Mouse (Mus musculus) lung, postnatal 0 days (tissue): ENCODE measurements around the gene Vmn2r7. TPM values are rescaled to one million over a fixed set of nuclear protein-coding genes. Genes with fewer than 3 reads are reported as not detected.
"Not testable (repeated sequence)": the region's sequence is repeated elsewhere in the genome, so short reads cannot be mapped to it uniquely, and the experiment has no call there.

ENCODE experiments used
- ATAC-seq: fragments of 200-750 bp; cut with Nextera tagmentation; 2 replicates; pipeline ENCODE4 v1.8.0; 2017; ENCODE audit warnings: moderate library complexity
- DNase-seq: peaks from one replicate; pipeline ENCODE4 v3.0.0-alpha.2; 2016; ENCODE audit warnings: low spot score
- H3K27ac ChIP-seq: fragments of 300-500 bp; sonication (generic); 2 replicates; pipeline ENCODE4 v1.5.1; 2014; ENCODE audit warnings: antibody characterized with exemption, mild to moderate bottlenecking, low read length, mixed read lengths
- H3K27me3 ChIP-seq: fragments of 300-500 bp; sonication (generic); replicated peaks from 2 replicates; pipeline ENCODE4 v1.6.1; 2014; ENCODE audit warnings: low read length, mixed read lengths; ENCODE audit not compliant: insufficient read depth
- H3K36me3 ChIP-seq: fragments of 300-500 bp; sonication (generic); 2 replicates; pipeline ENCODE4 v1.6.1; 2014; ENCODE audit warnings: low read length, mixed read lengths; ENCODE audit not compliant: insufficient read depth
- H3K4me1 ChIP-seq: fragments of 300-500 bp; sonication (generic); 2 replicates; pipeline ENCODE4 v1.6.1; 2014; ENCODE audit warnings: antibody characterized with exemption, low read depth, low read length, mixed read lengths; ENCODE audit not compliant: insufficient read depth
- H3K4me2 ChIP-seq: fragments of 300-500 bp; sonication (generic); replicated peaks from 2 replicates; pipeline ENCODE4 v1.6.1; 2014; ENCODE audit warnings: low read depth, mild to moderate bottlenecking, low read length, moderate library complexity, mixed read lengths
- H3K4me3 ChIP-seq: fragments of 300-500 bp; sonication (generic); 2 replicates; pipeline ENCODE4 v1.5.1; 2014; ENCODE audit warnings: low read depth, low read length
- H3K9ac ChIP-seq: fragments of 300-500 bp; sonication (generic); replicated peaks from 2 replicates; pipeline ENCODE4 v1.6.1; 2014; ENCODE audit warnings: low read depth, mild to moderate bottlenecking
- H3K9me3 ChIP-seq: fragments of 300-500 bp; sonication (generic); 2 replicates; pipeline ENCODE4 v1.6.1; 2016; ENCODE audit warnings: low read length, mixed read lengths
- CTCF ChIP-seq: IDR thresholded peaks from 2 replicates; pipeline ENCODE4 v1.5.1; 2016; ENCODE audit warnings: antibody characterized with exemption, mild to moderate bottlenecking
- EP300 ChIP-seq: IDR thresholded peaks from 2 replicates; pipeline ENCODE4 v1.6.1; 2016; ENCODE audit warnings: antibody characterized with exemption, mild to moderate bottlenecking, control low read depth
- WGBS: fragments of 180-500 bp; shearing (Covaris S2); extraction: QIAGEN DNeasy Blood & Tissue Kit; methylation state at CpG from one replicate; pipeline ENCODE4 v1.1.7; 2014; 5-methylcytosine and 5-hydroxymethylcytosine counted together
- polyA plus RNA-seq: library from polyadenylated mRNA; unstranded; fragments of >200 nt; fragmentation: Nextera tagmentation; extraction: Ambion mirVana; gene quantifications from 2 replicates; pipeline ENCODE4 v1.2.1, GENCODE M21; 2015

Gene Vmn2r7
- polyA plus RNA-seq = not detected in 2 replicates

GRCm38 (mm10) chr3:64844665-64845064 lies at the start of gene Vmn2r7:
Vmn2r7 (minus strand) TSS chr3:64844765.
- not testable (repeated sequence) for H3K36me3 ChIP-seq, H3K9me3 ChIP-seq, H3K4me3 ChIP-seq, H3K4me2 ChIP-seq, H3K27me3 ChIP-seq, H3K9ac ChIP-seq, DNase-seq, ATAC-seq, H3K4me1 ChIP-seq, H3K27ac ChIP-seq
- 77% methylated on average over 2 of the region's 3 CpGs for WGBS

GRCm38 (mm10) chr3:64889725-64890124 lies 45.2 kb upstream of the Vmn2r7 start:
- H3K4me3 ChIP-seq = no peak overlapping the region
- DNase-seq (no peak), ATAC-seq (no peak)
- TF ChIP-seq CTCF (no peak), EP300 (no peak)
- H3K9me3 ChIP-seq = no peaks in the 10 kb centered on the region
- H3K4me2 ChIP-seq = no peak overlapping the region
- H3K9ac ChIP-seq = no peak overlapping the region
- H3K27ac ChIP-seq = no peak overlapping the region
- 50% methylated on average over 1 of the region's 1 CpGs for WGBS
- no peaks in the 10 kb centered on the region for H3K4me1 ChIP-seq
- H3K27me3 ChIP-seq = no peaks in the 10 kb centered on the region
- no peaks in the 10 kb centered on the region for H3K36me3 ChIP-seq

DNA sequence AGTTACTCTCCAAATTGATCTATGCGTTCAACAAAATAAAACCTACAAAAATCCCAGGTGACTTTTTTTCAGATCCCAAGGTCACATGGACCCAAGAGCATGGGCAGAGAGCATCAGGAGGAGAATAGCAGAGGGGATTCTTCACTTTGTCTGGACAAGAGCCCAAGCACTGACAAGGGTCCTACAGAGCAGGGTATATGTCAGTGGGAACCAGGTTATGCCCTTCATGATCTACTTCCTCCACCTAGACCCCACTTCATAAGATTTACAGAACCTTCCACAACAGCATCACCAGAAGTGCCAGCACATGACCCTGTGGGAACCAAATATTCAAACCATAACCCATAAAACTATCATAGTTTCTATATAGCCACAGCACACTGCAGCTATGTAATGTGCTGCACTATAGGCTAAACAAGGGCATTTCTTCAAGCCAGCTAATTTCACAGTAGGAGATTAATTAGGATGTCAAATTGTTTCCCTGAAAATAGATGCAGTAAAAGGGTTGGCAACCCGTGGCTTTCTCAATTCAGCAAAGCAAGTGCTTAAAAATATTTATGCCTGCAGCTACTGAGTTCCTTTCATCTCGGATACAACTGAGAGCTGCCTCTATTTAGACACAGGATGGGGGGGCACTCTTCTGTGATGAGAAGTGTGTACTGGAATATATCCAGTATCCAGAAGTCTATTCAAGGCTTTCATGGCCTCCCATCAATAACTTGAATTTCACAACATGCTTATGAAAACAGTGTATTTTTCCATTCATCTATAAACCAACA lies 33.8 kb upstream of the Vmn2r7 start:
- Histone ChIP-seq H3K27ac (no peak overlapping the region), H3K36me3 (no peaks in the 10 kb centered on the region), H3K4me2 (no peak overlapping the region), H3K4me1 (no peaks in the 10 kb centered on the region), H3K4me3 (no peak overlapping the region), H3K9me3 (no peaks in the 10 kb centered on the region), H3K27me3 (no peaks in the 10 kb centered on the region), H3K9ac (no peak overlapping the region)
- no peak for TF ChIP-seq EP300
- no peak for TF ChIP-seq CTCF
- DNase-seq (no peak), ATAC-seq (no peak)
- 60% methylated on average over 3 of the region's 3 CpGs for WGBS

- no peaks in the 10 kb centered on the region for H3K36me3 ChIP-seq
- 63% methylated on average over 1 of the region's 1 CpGs for WGBS
- H3K27ac ChIP-seq = no peak overlapping the region
- no peak overlapping the region for H3K9ac ChIP-seq
- no peak for TF ChIP-seq CTCF
- TF ChIP-seq EP300 = no peak
- no peaks in the 10 kb centered on the region for H3K27me3 ChIP-seq
- no peaks in the 10 kb centered on the region for H3K9me3 ChIP-seq
- no peak for ATAC-seq
- no peak for DNase-seq
- no peaks in the 10 kb centered on the region for H3K4me1 ChIP-seq
- H3K4me2 ChIP-seq = no peak overlapping the region
- H3K4me3 ChIP-seq = no peak overlapping the region
These were observed 32.1 kb upstream of the Vmn2r7 start for GRCm38 (mm10) chr3:64876669-64877068.

GRCm38 (mm10) chr3:64842881-64843280 lies 1.7 kb downstream of the Vmn2r7 start:
- TF ChIP-seq EP300 = no peak
- WGBS = 89% methylated on average over 2 of the region's 2 CpGs
- no peak overlapping the region for H3K4me3 ChIP-seq

DNA sequence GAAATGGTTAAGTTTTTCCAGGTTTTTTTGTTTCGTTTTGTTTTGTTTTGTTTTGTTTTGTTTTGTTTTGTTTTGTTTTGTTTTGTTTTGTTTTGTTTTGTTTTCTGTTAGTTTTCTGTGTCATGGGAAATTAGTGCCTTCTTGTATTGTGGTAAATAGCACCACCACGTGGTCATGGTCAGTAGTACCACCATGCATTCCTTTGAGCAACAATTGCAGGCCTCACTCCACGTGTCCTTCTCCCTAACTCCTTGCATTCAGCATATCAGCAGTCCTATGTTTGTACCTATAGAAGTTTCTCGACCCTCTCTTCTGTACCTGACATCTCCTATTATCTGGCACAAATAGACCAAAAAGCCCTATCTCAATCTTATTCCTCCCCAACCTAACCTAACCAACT lies 2.3 kb downstream of the Vmn2r7 start:
- TF ChIP-seq CTCF (peak; percentile 78), EP300 (no peak)
- peak; percentile 52 for DNase-seq
- no peaks in the 10 kb centered on the region for H3K4me1 ChIP-seq
- H3K4me3 ChIP-seq = no peak overlapping the region
- no peaks in the 10 kb centered on the region for H3K9me3 ChIP-seq
- no peak for ATAC-seq
- no peak overlapping the region for H3K4me2 ChIP-seq
- 7% methylated on average over 4 of the region's 4 CpGs for WGBS
- no peak overlapping the region for H3K27ac ChIP-seq
- no peaks in the 10 kb centered on the region for H3K36me3 ChIP-seq
- H3K27me3 ChIP-seq = no peaks in the 10 kb centered on the region
- H3K9ac ChIP-seq = no peak overlapping the region

More at GRCm38 (mm10) chr3:64842881-64843280, 1.7 kb downstream of the Vmn2r7 start:
- ATAC-seq (no peak), DNase-seq (no peak)
- no peak overlapping the region for H3K9ac ChIP-seq
- no peaks in the 10 kb centered on the region for H3K27me3 ChIP-seq
- H3K27ac ChIP-seq = no peak overlapping the region
- H3K4me2 ChIP-seq = no peak overlapping the region
- H3K36me3 ChIP-seq = no peaks in the 10 kb centered on the region
- H3K4me1 ChIP-seq = no peaks in the 10 kb centered on the region
- no peaks in the 10 kb centered on the region for H3K9me3 ChIP-seq
